Mouse (Mus musculus) megakaryocyte-erythroid progenitor cell, adult 5-6 weeks (primary cell): Measurements from ENCODE around the gene En1. TPM values are rescaled to one million over a fixed set of nuclear protein-coding genes. Genes with fewer than 3 reads are reported as not detected.

Experiments
- ATAC-seq: replicated peaks from 2 replicates; pipeline ENCODE4 v1.8.0; 2016; ENCODE audit warnings: mild to moderate bottlenecking, inconsistent platforms; ENCODE audit not compliant: severe bottlenecking, poor library complexity, low FRiP score, low TSS enrichment
- total RNA-seq, 2 experiments: library from RNA; stranded (forward) in 1 of 2; stranded (reverse) in 1 of 2; fragments of 200-1000, 215-1000 nt in 1 of 2; fragments of >200 nt in 1 of 2; fragmentation: Nextera tagmentation in 1 of 2; gene quantifications; 2 replicates each; pipeline ENCODE4 v1.2.3; 2014 to 2017

Gene En1
- total RNA-seq, 2 experiments from 2014 or later = not detected

DNA sequence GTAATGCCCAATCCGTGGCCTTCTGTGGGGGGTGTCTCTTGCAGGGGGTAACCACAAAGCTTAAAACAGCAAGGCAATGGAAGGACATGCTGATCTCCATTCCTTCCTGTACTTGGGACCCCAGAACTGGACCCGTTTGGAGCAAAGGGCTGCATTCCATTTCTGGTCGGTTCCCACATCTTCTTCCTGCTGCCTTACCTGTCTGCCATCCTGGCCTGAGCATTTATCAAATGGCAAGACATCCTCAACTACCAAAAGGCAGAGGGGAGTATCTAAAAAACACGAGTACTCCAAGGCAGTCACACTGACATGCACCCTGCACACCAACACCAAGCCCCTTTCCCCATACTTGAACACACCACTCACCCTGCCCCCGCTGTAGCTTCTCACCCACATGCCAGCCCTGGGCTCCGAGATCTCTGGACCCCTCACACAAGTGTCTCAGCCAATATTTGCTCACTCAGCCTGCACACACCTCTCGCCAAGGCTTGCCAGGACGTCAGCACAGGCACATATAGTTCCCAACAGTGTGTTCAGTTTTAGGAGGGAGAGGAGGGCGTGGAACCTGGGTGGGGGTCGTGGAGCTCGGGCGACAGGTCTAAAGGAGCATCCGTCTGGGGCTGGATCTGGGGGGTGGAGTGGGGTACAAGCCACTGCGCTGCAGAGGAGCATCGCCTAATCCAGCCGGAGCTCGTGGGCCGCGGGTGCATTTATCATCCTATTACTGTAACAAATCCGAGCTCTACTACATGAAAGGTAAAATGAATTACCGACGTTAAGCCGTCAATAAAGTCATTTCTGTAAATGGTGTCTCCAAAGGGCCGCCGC is 2.7 kb upstream of the En1 start:
- no peak for ATAC-seq

DNA sequence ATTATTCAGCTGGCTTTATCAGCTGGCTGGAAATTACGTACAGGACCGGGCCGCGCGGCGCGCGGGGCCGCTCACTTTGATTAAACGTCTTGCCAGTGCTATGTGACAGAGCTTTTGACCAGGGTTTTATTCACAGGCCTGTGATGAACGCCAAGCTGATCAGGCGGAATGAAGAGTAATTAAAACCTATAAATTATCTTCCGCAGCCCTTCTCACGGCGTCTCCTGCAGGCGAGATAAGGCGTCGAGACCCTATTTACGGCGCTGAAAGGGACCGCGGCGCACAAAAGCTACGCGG is 2.1 kb upstream of the En1 start:
- ATAC-seq = no peak

DNA sequence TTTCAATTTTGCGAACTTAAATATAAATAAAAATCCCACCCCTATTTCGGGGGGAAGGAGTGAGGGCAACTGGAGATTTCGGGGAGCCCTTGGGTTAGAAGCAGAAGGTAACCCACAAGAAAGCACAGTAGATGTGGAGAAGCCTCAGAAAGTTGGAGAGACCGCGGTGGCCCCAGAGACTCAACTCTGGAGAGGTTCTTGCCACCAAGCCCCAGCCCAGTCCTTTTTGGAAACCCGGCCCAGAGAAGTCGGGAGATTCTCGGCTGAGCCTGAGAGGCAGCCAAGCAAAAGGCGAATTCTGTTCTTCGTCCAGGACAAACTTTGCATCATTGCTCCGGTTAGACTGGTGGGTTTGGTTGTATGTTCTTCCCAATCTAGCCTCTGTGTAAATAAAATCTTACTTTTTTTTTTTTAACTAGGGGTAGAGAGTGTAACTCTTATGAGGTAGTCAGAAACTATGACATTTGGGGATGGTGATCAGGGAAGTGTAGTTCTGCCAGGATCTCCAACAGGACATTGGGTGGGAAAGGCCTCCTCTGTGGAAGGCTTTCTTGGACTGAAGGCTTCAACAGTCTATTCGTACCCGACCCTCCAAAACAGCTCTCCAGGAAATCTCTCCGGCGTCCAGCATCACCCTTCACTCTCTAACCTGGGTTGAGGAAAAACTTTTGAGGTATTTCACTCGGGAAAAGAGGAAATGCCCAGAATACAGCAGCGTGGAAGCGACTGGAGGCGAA is 1.5 kb upstream of the En1 start:
- no peak for ATAC-seq

DNA sequence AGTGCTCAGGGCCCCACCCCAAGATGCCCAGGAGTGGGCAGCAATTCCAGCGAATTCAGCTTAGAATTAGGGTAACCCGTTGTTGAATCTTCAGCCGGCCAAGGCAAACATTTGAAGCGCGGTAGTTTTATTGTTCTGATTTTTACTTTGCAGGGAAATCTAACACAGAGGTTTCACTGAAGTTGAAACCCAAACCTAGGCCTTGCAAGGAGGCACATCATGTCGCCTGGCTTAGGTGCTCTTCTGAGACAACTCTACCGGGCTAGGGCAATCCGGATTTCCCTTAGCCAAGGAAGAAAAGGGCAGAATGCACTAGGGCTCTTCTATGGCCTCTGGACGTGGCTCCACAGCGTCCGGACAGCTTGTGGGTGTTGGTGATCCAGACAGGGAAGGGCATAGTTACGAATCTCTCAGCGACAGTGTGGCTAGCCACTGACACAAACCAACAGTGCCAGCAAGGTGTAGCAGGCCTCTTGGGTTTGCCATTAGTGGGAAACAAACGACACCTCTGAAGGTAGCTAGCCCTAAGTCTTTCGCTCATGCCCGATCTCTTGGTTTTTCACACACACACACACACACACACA is 873 bp upstream of the En1 start:
- ATAC-seq = no peak

DNA sequence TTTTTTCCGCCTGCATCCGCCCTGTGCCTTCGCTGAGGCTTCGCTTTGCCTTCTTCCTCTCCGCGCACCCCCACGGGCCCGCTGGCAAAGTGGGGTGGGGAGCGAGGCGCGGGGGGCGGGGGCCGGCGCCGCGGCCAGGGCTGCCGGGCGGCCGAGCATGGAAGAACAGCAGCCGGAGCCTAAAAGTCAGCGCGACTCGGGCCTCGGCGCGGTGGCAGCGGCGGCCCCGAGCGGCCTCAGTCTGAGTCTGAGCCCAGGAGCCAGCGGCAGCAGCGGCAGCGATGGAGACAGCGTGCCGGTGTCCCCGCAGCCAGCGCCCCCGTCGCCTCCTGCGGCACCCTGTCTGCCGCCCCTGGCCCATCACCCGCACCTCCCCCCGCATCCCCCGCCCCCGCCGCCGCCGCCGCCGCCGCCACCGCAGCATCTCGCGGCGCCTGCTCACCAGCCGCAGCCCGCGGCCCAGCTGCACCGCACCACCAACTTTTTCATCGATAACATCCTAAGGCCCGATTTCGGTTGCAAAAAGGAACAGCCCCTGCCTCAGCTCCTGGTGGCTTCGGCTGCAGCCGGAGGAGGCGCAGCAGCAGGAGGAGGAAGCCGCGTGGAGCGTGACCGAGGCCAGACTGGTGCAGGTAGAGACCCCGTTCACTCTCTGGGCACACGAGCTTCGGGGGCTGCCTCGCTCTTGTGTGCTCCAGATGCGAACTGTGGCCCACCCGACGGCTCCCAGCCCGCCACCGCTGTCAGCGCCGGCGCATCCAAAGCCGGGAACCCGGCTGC is 848 bp downstream of the En1 start:
- ATAC-seq = no peak

DNA sequence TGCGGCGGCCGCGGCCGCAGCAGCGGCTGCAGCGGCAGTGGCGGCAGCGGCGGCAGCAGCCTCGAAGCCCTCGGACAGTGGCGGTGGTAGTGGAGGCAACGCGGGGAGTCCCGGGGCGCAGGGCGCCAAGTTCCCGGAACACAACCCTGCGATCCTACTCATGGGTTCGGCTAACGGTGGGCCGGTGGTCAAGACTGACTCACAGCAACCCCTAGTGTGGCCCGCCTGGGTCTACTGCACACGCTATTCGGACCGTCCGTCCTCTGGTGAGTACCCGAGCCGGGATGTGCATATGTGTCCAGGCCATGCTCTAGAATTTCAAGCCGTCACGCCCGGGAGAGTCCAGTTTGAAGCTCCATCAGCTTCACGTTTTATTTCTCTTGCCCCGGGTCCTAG is 1.4 kb downstream of the En1 start:
- no peak for ATAC-seq

DNA sequence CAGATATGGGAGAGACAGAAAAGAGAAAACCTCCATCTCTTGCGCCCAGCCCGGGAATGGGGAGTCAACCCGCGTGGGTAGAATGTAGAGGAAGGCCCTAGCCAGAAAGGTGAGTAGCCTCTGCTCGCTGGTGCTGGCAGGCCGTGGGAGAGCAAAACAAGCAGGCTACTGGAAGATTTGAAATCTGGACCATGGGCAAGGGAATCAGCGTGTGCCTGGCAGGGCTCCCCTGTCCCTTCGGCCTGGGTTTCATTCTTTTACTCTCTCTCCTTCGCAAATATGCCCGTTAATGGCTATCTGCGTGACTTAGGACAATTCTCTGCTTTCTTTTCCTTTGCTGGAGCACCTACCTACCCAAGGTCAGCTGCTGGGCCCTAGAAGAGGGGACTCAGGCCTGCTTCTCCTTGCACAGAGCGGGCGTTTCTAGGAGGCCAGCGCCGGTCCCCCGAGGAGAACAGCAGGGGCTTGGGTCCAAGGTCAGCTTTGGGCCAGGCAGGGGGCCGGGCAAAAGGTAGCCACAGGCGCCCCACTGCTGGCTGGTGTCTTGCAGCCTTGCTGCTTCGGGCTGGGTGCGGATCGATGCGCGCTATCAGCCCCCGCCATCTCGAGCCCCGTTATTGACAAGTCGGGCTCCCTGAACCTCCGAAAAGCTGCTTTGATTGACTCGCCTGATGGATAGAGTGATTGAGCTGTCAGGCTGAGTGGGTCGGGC is 2.4 kb downstream of the En1 start:
- no peak for ATAC-seq

DNA sequence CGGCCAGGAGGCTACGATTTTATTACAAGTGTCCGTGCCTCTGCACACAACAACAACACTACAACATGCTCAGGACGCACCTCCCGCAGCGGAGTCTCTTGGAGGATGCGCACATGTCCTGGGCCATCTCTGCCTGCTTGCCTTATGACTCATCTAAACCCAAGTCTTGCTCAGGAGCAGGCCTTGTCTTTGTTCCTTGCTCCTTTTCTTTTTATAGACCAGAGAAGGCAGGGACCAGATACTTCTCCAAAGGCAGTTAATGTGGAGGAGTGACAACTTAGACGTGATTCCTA is 2.9 kb downstream of the En1 start:
- ATAC-seq = no peak

DNA sequence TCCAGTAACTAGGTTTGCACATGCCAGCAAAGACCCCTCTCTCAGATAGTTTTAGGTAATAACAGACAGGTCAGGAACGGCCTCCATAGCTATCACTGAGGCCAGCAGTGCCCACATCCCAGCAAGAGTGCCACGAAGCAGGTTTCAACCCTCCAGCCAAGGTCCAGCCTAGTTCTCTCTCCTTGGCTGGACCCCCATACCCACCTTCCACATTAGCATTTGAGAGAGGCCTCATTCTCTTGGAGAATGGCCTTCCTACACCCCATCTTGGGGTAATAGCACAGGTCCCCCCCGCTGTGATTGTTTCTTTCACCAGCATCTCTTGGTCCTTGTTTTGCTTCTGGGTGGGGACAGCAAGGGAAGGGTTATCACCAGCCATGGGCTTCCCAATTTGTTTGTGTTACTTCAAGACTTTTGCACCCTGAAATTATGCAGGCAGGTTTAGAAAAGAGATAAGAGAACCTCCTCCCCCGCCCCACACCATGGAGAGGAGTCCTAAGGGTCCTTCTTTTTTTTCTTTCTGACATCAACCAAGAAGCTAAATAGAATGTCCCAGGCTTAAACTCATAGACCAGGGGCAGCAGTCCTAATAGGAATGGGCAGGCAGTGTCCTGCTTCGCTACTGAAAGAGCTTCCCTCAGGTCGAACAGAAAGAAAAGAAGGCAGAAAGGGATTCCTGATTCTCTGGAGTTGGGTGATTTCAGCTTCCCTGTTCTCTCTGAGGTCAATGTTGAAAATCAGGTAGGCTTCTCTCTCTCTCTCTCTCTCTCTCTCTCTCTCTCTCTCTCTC is 3.5 kb downstream of the En1 start:
- no peak for ATAC-seq

DNA sequence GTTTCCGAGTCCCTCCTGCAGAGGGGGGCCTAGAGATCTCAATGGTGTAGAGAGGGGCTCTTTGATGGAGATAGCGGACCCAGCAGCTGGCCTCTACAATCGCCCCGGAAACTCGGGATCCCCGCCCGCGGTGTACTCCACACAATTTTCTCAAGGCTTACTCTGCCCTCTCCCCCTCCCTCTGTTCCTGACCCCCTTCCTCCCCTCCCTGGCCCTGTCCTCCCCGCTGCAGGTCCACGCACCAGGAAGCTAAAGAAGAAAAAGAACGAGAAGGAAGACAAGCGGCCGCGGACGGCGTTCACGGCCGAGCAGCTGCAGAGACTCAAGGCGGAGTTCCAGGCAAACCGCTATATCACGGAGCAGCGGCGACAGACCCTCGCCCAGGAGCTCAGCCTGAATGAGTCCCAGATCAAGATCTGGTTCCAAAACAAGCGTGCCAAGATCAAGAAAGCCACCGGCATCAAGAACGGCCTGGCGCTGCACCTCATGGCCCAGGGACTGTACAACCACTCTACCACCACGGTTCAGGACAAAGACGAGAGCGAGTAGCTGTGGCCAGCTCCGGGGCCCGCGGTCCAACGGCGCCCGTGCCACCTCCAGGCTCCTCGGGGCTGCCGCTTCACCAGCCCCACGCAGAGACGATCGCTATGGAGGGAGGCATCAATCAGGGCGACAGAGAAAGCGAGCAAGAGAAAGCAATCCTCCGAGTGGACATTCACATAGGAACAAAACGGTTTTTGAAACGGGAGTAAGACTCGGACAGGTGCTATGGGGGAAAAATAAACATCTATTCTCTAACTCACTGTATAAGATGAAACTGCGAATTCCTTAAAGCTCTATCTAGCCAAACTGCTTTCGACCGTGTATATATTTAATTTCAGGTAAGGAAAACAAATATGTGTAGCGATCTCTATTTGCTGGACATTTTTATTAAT is 4.7 kb downstream of the En1 start:
- ATAC-seq = 0 out of 2 replicates have a peak, but pooled peaks have one; percentile 42

DNA sequence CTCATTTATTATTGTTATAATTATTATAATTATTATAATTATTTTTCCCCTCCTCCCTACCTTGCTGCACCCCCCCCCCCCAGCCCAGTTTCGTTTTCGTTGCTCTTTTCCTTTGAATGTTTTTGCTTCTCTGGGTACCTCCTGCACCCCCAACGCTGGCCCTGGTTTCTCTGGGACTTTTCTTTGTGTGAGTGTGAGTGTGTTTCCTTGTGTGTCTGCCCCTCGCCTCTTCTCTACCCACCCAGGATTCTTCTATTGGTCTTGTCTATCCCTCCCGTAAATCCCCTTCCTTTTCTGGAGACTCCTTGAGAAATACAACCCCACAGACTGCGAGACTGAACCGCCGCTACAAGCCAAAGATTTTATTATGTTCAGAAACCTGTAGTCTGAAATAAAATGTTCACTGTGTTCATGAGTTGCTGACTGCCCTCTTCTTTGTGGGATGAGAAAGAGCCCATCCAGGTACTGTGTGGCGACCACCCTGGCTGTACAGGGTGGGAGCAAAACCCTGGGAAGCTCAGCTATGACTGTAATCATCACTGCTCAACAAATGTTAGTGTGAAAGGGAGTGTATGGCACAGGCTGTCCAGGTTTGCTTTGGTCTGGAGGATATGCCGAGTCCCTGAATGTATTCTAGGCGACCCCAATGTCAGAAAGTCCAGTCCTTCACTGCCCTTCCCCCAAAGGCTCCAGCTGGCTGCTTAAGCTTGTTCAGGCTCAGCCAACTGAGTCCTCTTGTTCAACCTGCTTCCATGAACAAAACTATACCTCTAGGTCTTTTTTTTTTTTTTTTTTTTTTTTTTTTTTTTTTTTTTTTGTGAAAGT is 5.6 kb downstream of the En1 start:
- ATAC-seq = no peak

DNA sequence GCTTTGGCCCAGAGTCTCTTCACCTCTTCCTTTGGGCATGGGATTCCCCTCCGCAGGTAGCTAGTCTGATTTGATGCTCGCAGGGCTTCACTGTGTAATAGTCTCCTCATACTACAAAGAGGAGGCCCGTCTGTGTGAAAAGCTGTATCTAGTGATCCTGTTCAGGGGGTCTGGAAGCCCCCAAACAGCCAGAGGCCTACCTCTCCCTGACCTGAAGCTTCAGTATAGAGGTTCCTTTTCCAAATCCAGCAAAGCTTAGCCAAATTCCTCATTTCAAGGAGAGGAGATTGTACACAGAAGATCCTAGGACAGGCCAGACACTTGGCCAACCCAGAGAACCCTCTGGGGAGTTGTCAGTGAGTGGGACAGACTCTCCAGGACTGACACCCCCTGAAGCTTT is 6.2 kb downstream of the En1 start:
- ATAC-seq = no peak

DNA sequence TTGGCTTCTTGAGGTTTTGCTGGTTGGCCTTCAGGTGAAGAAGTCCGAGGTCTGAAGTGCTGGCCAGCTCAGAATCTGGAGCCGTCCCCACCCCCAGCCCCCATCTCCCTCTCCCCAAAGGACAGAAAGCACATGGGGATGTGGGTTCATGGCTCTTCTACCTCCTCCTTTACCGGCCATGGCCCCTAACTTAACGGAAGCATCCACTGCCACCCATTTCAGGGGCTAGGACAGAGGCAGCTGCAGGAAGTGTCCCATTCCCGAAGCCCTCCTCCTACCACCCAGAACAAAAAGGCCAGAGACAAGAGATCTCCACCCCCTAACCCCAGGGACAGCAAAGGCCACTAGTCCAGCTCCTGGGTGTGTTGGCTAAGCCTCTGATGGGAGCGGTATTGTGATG is 7.4 kb downstream of the En1 start:
- no peak for ATAC-seq

DNA sequence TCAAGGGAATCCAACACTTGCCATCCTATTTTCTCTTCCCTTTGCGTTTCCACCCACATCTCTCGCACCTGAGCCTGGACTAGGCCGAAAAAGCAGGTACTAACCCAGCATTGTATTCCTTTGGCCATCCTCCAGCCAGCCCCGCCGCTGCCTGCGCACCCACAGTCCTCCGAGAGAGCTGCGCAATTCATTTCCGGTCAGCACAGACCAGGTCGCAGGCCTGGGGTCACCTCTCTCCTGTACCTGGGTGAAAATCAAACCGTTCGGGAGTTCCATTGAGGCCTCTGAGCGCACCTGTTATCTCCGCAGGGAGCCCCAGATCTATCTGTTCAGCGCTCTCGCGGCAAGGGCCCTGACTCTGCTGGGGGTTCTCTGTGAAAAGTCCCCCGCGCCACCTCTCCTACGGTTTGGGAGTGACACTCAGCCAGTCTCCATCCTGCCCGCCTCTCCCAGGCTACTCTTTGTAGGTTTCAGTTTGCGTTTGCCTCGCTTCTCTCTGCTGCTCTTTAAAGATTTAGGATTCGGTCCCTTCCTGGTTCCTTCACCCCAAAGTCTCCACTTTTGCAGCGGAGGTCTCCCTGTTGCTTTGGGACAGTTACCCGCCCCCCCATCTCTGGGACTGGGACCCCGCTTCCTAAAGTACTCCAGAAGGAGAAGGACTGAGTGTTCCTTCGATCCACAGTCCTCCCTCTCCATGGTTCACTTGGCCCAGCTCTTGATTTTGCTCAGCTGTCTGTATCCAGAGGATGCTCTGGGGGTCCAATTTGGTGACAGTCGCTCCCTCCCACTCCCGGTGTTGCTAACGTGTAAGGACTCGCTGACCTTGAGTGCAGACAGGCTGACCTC is 11.5 kb downstream of the En1 start:
- no peak for ATAC-seq

DNA sequence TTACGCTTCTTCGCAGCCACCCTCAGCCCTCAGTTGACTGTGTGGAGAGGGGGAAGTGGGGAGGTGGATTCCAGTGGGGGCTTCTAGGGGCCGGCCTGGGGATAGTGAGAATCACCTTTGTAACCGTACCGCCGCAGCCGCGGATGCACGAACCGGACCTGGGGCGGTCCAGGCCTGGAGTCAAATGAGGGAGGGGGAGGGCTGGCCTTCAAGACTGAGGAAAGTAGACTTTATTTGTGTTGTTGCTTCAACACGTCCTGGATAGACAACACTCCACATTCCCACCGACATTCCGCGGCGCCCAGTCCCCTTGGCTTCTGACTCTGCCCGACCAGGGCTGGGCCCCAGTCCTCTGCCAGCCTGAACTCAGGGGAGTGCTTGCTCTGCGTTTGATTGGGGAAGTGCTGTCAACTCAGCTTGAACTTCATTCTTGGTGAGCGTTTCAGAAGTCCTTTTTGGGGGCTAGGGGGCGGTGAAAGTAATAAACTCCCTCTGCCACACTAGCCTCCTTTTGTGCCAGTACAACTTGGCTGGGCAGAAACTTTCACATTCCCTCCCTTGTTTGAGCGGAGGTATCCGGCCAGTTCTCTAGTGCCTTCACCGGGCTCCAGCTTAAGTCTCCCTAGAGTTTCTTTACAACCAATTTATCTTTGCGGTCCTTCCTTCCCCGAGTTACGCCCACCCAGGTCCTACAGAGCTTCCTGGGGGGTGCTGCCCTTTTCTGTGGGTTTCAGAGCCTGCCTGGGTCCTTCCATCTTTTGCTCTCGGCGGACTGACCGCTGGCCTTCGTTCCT is 12.3 kb downstream of the En1 start:
- ATAC-seq = no peak

DNA sequence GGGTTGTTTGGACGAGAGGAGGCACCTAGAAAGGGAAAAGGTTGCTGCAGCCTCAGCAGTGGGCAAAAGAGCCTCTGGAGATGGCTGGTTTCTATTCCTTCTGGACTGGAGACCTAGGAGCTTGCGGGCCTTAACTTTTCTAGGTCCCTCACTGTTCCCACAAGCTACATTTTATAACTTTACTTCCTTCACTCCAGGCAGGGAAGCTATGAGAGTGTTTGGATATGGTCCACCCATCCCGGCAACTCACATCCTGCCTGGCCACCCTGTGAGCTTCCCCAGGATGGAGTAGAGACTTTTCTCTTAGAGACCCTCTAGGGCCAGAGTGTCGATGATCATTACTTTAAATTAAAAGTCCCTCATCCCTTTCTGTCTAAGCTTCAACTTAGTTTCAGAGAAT is 13.3 kb downstream of the En1 start:
- ATAC-seq = no peak
